Mouse (Mus musculus): Measurements from ENCODE around the gene Sacm1l. TPM values are rescaled to one million over a fixed set of nuclear protein-coding genes. Genes with fewer than 3 reads are reported as not detected.

Sacm1l gene
- total and polyA plus RNA-seq, 3 experiments, result 20.5 to 21.7 TPM; not detected in 1

- no peak for DNase-seq (ENCODE audit: low read depth, low spot score)
- Histone ChIP-seq H3K27ac (ENCODE audit: control insufficient read depth, low read depth, low read length) (no peak overlapping the region), H3K4me1 (ENCODE audit: control insufficient read depth in 1 of 2, insufficient read depth in 2 of 2, low read length in 2 of 2) (no peaks in the 10 kb centered on the region), H3K9ac (ENCODE audit: control insufficient read depth, low read depth, low read length, poor library complexity, severe bottlenecking) (no peak overlapping the region), H3K79me2 (ENCODE audit: control insufficient read depth, insufficient read depth, low read length, poor library complexity) (no peaks in the 10 kb centered on the region), H3K4me3 (ENCODE audit: control insufficient read depth in 1 of 2, insufficient read depth in 1 of 2, low read depth in 2 of 2, low read length in 2 of 2) (no peak overlapping the region), H3K36me3 (ENCODE audit: control insufficient read depth in 1 of 2, insufficient read depth in 2 of 2, low read length in 2 of 2) (no peaks in the 10 kb centered on the region), H3K27me3 (ENCODE audit: control insufficient read depth in 1 of 2, insufficient read depth in 2 of 2, low read length in 2 of 2) (no peaks in the 10 kb centered on the region), H3K9me3 (replicated peaks; ENCODE audit: insufficient read depth, low read length) (no peaks in the 10 kb centered on the region)
- TF ChIP-seq ELF1 (IDR thresholded peaks at IDR 0.05; ENCODE audit: low read depth, low read length) (no peak), ZC3H11A (IDR thresholded peaks at IDR 0.05; ENCODE audit: low read depth, low read length) (no peak), MYC (IDR thresholded peaks at IDR 0.05; ENCODE audit: low read depth, low read length) (no peak), USF1 (IDR thresholded peaks at IDR 0.05; ENCODE audit: low read depth, low read length) (no peak), MXI1 (IDR thresholded peaks at IDR 0.05; ENCODE audit: low read depth, low read length) (no peak), POLR2A (IDR thresholded peaks at IDR 0.05; ENCODE audit: control insufficient read depth in 1 of 2, insufficient read depth in 1 of 2, low read depth in 1 of 2, low read length in 2 of 2, poor library complexity in 1 of 2) (no peak)
Observed at GRCm38 (mm10) chr9:123620311-123621098, 90.9 kb downstream of the Sacm1l start.

DNA sequence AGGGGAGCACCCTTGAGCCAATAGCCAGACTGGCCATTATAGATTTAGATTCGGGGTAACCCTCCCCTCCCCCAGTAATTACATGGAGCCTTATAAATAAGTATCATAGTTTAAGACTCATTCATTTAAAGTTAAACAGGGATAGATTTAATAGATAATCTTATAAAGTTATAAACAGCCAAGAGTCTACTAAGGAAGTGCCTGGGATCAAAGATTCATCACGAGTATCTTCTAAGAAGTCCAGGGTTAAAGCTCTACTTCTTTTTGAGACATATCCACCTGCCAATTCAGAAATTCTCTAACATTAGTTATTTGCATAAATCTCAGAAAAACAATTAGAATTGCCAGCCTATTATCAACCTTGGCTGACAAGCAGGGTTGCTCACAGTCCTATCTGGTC lies 95.2 kb downstream of the Sacm1l start:
- Histone ChIP-seq H3K36me3 (ENCODE audit: control insufficient read depth in 1 of 2, insufficient read depth in 2 of 2, low read length in 2 of 2) (no peaks in the 10 kb centered on the region), H3K79me2 (ENCODE audit: control insufficient read depth, insufficient read depth, low read length, poor library complexity) (no peaks in the 10 kb centered on the region), H3K27me3 (ENCODE audit: control insufficient read depth in 1 of 2, insufficient read depth in 2 of 2, low read length in 2 of 2) (no peaks in the 10 kb centered on the region), H3K9ac (ENCODE audit: control insufficient read depth, low read depth, low read length, poor library complexity, severe bottlenecking) (no peak overlapping the region), H3K27ac (ENCODE audit: control insufficient read depth, low read depth, low read length) (no peak overlapping the region), H3K4me1 (ENCODE audit: control insufficient read depth in 1 of 2, insufficient read depth in 2 of 2, low read length in 2 of 2) (no peaks in the 10 kb centered on the region; a peak in 1 of 4 replicates), H3K4me3 (ENCODE audit: control insufficient read depth in 1 of 2, insufficient read depth in 1 of 2, low read depth in 2 of 2, low read length in 2 of 2) (no peak overlapping the region), H3K9me3 (replicated peaks; ENCODE audit: insufficient read depth, low read length) (no peaks in the 10 kb centered on the region)
- no peak for TF ChIP-seq ZNF384 (IDR thresholded peaks at IDR 0.05; ENCODE audit: low read depth, low read length)
- TF ChIP-seq HCFC1 (IDR thresholded peaks at IDR 0.05; ENCODE audit: low read depth, low read length), result no peak
- TF ChIP-seq CHD1 (IDR thresholded peaks at IDR 0.05; ENCODE audit: low read depth, low read length), result no peak
- TF ChIP-seq POLR2AphosphoS5 (IDR thresholded peaks at IDR 0.05; ENCODE audit: borderline replicate concordance, low read depth, low read length), result no peak
- no peak for TF ChIP-seq ETS1 (IDR thresholded peaks at IDR 0.05; ENCODE audit: low read depth, low read length)
- no peak for TF ChIP-seq E2F4 (IDR thresholded peaks at IDR 0.05; ENCODE audit: borderline replicate concordance, low read depth, low read length)
- no peak for TF ChIP-seq SIN3A (IDR thresholded peaks at IDR 0.05; ENCODE audit: low read length)
- TF ChIP-seq USF2 (IDR thresholded peaks at IDR 0.05; ENCODE audit: borderline replicate concordance in 1 of 2, insufficient read depth in 1 of 2, low read depth in 1 of 2, low read length in 2 of 2), result no peak
- TF ChIP-seq MYC (IDR thresholded peaks at IDR 0.05; ENCODE audit: low read depth, low read length), result no peak
- no peak for TF ChIP-seq NELFE (IDR thresholded peaks at IDR 0.05; ENCODE audit: low read depth, low read length)
- TF ChIP-seq TCF12 (IDR thresholded peaks at IDR 0.05; ENCODE audit: low read depth, low read length), result no peak
- TF ChIP-seq MYB (IDR thresholded peaks at IDR 0.05; ENCODE audit: low read depth, low read length), result no peak
- no peak for TF ChIP-seq EP300 (IDR thresholded peaks at IDR 0.05; ENCODE audit: low read depth in 1 of 2, low read length in 2 of 2)
- no peak for TF ChIP-seq MAZ (IDR thresholded peaks at IDR 0.05; ENCODE audit: low read depth, low read length)
- TF ChIP-seq POLR2AphosphoS2 (IDR thresholded peaks at IDR 0.05; ENCODE audit: low read length), result no peak
- no peak for DNase-seq (ENCODE audit: low read depth, low spot score)
